Mouse (Mus musculus) cerebellum, adult 11-12 months (tissue): Measurements from ENCODE around the gene Tbc1d9.
A peak's percentile ranks its signal among the peaks of the same experiment; 100 is the strongest.
"Not testable (repeated sequence)": the region's sequence is repeated elsewhere in the genome, so short reads cannot be mapped to it uniquely, and the experiment has no call there.

Source experiments
- DNase-seq: peaks from one replicate; pipeline ENCODE4 v3.0.0; 2022

Gene Tbc1d9

GRCm38 (mm10) chr8:83244151-83244550, 79.0 kb downstream of the Tbc1d9 start:
- DNase-seq: no peak

GRCm38 (mm10) chr8:83250858-83251257, 85.7 kb downstream of the Tbc1d9 start:
- DNase-seq: no peak

GRCm38 (mm10) chr8:83251362-83252246, 86.5 kb downstream of the Tbc1d9 start:
- no peak for DNase-seq

DNA sequence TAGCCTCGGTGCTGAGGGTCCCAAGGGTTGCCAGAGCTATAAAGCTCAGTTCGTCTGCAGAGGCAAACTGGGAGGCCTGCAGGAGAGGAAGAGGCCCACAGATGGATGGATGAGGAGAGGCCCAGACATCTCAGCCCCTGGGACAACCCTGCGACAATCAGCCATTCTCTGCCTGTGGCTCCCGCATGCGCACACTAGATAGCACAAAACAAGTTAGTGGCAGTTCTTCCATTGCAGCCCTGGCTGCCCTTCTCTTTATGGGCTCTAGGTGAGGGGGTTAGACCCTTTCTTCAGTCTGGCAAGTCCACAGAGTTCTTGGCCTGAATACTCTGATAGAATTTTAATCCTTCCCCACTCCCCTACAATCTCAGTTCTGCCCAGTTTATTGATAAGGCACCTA, 87.6 kb downstream of the Tbc1d9 start:
- DNase-seq: no peak

DNA sequence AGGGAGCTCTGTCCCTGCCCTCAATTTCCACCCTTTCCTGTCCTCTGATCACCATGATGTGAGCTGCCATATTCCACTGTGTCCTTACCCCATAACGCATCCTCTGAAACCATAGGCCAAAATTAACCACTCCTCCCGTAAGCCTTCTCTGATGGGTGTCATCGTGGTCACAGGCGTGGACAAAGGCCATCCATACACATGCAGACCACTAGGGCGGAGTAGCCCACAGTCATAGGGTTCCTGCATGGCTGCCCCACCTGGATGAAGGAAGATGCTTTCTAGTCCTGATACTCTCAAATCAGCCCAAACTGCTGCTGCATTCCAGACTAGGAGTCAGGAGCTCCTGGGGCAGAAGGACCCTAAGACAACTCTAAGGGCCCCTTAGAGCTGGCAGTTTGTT, 92.5 kb downstream of the Tbc1d9 start:
- DNase-seq: no peak

GRCm38 (mm10) chr8:83260418-83261215, 95.5 kb downstream of the Tbc1d9 start:
- peak; percentile 30 for DNase-seq

- DNase-seq: no peak
Observed at GRCm38 (mm10) chr8:83271172-83271571, 106.0 kb downstream of the Tbc1d9 start.

- DNase-seq: no peak
Observed at GRCm38 (mm10) chr8:83272464-83272863, 107.3 kb downstream of the Tbc1d9 start.

- no peak for DNase-seq
Observed at GRCm38 (mm10) chr8:83274470-83274869, 109.3 kb downstream of the Tbc1d9 start.

DNA sequence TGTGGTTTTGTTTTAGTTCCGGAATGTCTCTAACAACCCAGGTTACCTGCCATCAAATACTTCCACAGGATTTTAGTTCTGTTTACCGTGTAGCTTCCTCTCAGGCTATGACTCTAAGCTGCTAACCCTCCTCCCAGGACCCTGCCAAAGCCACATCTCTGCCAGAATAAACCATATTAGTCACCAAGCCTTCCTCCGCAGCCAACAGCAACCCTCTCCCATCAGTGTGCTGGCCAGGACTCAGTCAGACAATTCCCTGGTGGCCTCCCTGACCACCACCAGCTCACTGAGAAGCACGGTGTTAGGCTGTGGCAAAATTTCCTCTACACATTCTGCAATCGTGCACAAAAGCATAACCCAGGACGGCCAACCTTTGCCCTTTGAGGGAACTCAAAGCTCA, 113.3 kb downstream of the Tbc1d9 start:
- DNase-seq: no peak

- DNase-seq: no peak
Observed at GRCm38 (mm10) chr8:83285391-83285790, 120.2 kb downstream of the Tbc1d9 start.

DNA sequence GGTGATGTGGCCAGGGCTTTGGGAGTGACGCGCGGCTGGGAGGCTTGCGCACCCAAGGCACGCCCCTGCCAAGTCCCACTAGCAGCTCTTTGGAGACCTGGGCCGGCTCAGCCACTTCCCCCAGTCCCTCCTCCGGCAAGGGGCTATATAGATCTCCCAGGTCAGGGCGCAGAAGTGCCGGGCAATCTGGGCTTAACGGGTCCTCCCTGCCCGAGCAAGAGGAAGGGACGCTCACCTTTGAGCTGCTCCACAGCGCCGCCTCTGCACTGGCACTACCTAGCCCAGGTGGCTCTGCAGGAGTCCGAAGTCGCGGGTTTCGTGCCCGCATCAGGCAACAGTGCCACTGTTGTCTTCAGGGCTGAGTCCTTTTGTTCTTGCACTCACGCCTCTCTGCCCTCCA, 125.0 kb downstream of the Tbc1d9 start, which contains the start of gene Ucp1:
Gene Ucp1, plus strand, starts transcription at position 177 of the 400 bp plus-strand sequence.
- no peak for DNase-seq

GRCm38 (mm10) chr8:83297375-83297774, 132.2 kb downstream of the Tbc1d9 start:
- DNase-seq: no peak

GRCm38 (mm10) chr8:83300135-83300534, 135.0 kb downstream of the Tbc1d9 start:
- DNase-seq: no peak

DNA sequence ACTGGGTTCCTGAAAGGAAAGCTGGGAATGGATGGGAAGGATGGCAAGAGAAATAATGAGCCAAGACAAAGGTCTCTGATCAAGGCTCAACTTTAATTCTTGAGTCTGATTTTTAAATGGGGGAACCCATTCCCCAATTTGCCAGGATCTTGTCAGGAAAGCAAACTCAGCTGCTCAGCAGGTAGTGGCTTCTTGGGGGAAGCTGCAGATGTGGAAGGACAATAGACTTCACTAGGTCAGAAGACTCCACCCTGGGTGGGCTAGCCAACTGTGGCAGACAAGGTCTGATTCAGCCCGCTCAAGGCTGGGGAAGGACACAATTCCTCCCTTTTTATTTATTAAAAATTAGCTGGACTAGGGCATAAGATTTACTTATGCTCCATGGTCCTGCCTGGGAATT, 139.8 kb downstream of the Tbc1d9 start:
- no peak for DNase-seq

GRCm38 (mm10) chr8:83309836-83310235, 144.7 kb downstream of the Tbc1d9 start:
- no peak for DNase-seq

GRCm38 (mm10) chr8:83315084-83315483, 149.9 kb downstream of the Tbc1d9 start:
- DNase-seq: not testable (repeated sequence)

GRCm38 (mm10) chr8:83315691-83316090, 150.5 kb downstream of the Tbc1d9 start:
- no peak for DNase-seq

DNA sequence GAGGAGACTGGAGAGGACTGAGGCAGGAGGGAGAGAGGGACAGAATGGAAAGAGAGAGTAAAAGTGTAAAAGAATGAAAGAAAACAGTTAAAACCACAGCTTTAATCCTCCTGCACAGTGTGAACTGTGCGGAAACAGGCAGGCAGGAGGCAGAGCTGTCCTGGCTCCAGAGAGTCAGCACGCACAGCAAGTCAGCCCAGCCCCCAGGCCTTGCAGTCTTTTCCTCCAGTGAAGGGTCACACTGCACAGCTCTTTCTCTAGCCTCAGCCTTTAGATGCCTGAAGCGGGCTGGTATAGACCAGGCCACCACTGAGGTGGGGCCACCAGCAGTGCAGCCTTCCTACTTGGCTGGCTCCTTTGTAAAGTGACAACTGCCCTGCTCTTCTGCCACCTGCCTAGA, 155.4 kb downstream of the Tbc1d9 start:
- DNase-seq: no peak

DNA sequence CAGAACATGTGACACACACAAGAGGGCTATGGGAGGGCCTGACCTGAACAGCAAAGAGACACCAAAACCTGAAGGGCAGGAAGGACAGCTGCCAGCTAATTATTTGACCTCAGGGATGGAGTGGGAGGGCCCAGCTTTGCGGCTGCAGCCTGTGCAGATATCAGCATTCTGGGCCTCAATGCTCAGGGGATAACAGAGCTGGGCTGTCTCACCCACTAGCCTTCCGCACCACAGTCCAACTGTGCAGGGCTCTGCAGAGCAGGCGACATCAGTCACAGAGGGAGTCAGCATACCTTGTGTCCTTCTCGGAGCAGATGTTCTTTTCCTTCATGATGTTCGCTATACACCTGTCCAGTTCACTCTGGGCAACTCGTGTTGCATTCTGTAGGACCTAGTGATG, 157.2 kb downstream of the Tbc1d9 start:
- DNase-seq: no peak
